In the genomic region with DNA sequence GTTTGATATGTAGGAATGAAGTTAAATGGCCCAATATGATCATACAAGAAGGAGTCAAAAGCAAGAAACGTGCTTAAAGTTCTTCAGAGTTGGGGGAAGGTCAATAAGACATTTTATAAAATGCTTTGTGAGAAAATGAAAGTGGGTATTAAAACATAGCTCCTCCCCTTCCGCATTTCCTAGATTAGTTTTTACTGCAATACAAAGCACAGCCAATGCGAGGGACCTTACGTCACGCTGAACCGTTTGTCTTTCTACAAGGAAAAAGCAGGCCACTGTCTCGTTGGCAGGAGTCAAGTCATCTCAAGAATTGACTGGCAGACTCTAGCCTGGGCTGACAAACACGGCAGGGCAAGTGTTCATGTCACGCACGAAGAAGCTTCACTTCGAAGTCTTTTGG, we compare ENCODE assay signal across 29 mouse cellular contexts.
A peak's percentile ranks its signal among the peaks of the same experiment; 100 is the strongest.
DNase-seq lines count a peak whose midpoint lies in the region; ATAC-seq and TF ChIP-seq lines count a peak whose summit lies in the region.
"Had no signal": no experiment of that assay in that cellular context is flagged by ENCODE, and none has a peak within 500 bp of the region (broad histone marks: within the 10 kb centered on the region; RNA-seq: fewer than 3 reads in every experiment).

No protein-coding gene starts in this region.

- H3K79me2 ChIP-seq in MEL (ENCODE audit: control insufficient read depth, insufficient read depth, low read length, poor library complexity): no peaks in the 10 kb centered on the region

- peak; percentile 47 for DNase-seq in midbrain, embryonic 11.5 days (ENCODE audit: low spot score, missing footprints)
- peak; percentile 11 for DNase-seq in MEL (ENCODE audit: low read depth, low spot score)
- DNase-seq in heart, adult 8-10 months (ENCODE audit: low spot score): no peak
- no peak for DNase-seq in embryo, embryonic 11 days
- DNase-seq in kidney, postnatal 14 days: no peak
- DNase-seq: adrenal gland, postnatal 10 days; B cell, adult 2 months; cerebellum, adult 11 months; cerebellum, adult 2 months; cerebellum, adult 9-11 months; cerebellum, postnatal 25 days; forebrain, postnatal 0 days; gastrocnemius, adult 2 months; gastrocnemius, postnatal 14 days; heart, adult 18-20 months; heart, postnatal 14 days; heart, postnatal 4 days; kidney, adult 18-20 months had no signal

- H3K4me3 ChIP-seq in midbrain, embryonic 11.5 days (ENCODE audit: low read depth, low read length): no peak overlapping the region
- H3K4me3 ChIP-seq in midbrain, embryonic 13.5 days (replicated peaks): no peak overlapping the region
- H3K4me3 ChIP-seq in MEL (ENCODE audit: control insufficient read depth in 1 of 2, insufficient read depth in 1 of 2, low read depth in 2 of 2, low read length in 2 of 2): no peak overlapping the region
- H3K4me3 ChIP-seq: forebrain, embryonic 10.5 days; gastrocnemius, adult 2 months; heart, embryonic 10.5 days; heart, embryonic 13.5 days; intestine, embryonic 15.5 days had no signal

- no peak for TF ChIP-seq CTCF in MEL (IDR thresholded peaks at IDR 0.05 in 2 of 3, conservative IDR thresholded peaks at IDR 0.05 in 1 of 3; ENCODE audit: control insufficient read depth in 1 of 3, insufficient read depth in 1 of 3, low read depth in 2 of 3, low read length in 3 of 3, poor library complexity in 1 of 3, severe bottlenecking in 1 of 3)

- WGBS in midbrain, embryonic 11.5 days: 85% methylated on average over 11 of the region's 11 CpGs
- WGBS in midbrain, embryonic 13.5 days: 84% methylated on average over 11 of the region's 11 CpGs

- TF ChIP-seq EP300 in MEL (IDR thresholded peaks at IDR 0.05; ENCODE audit: low read depth in 1 of 2, low read length in 2 of 2): no peak

- no peak overlapping the region for H3K27ac ChIP-seq in midbrain, embryonic 11.5 days (ENCODE audit: low read depth, low read length)
- H3K27ac ChIP-seq in midbrain, embryonic 13.5 days: no peak overlapping the region
- no peak overlapping the region for H3K27ac ChIP-seq in MEL (ENCODE audit: control insufficient read depth, low read depth, low read length)
- H3K27ac ChIP-seq: forebrain, embryonic 10.5 days; gastrocnemius, adult 2 months; heart, embryonic 10.5 days; heart, embryonic 13.5 days; hindbrain, embryonic 14.5 days; hindbrain, postnatal 0 days; intestine, embryonic 15.5 days had no signal

- TF ChIP-seq RAD21 in MEL (IDR thresholded peaks at IDR 0.05; ENCODE audit: low read depth, low read length): no peak

- H3K27me3 ChIP-seq in midbrain, embryonic 11.5 days (ENCODE audit: control insufficient read depth, insufficient read depth, low read length): no peaks in the 10 kb centered on the region
- no peaks in the 10 kb centered on the region for H3K27me3 ChIP-seq in midbrain, embryonic 13.5 days
- H3K27me3 ChIP-seq in MEL (ENCODE audit: control insufficient read depth in 1 of 2, insufficient read depth in 2 of 2, low read length in 2 of 2): no peaks in the 10 kb centered on the region
- H3K27me3 ChIP-seq: heart, embryonic 13.5 days; intestine, embryonic 15.5 days had no signal

- H3K4me2 ChIP-seq in midbrain, embryonic 11.5 days: no peak overlapping the region
- no peak overlapping the region for H3K4me2 ChIP-seq in midbrain, embryonic 13.5 days (replicated peaks)
- H3K4me2 ChIP-seq: heart, embryonic 13.5 days; hindbrain, embryonic 14.5 days; intestine, embryonic 15.5 days had no signal

- no peaks in the 10 kb centered on the region for H3K9me3 ChIP-seq in midbrain, embryonic 11.5 days (ENCODE audit: control insufficient read depth, low read length)
- H3K9me3 ChIP-seq in midbrain, embryonic 13.5 days: no peaks in the 10 kb centered on the region
- no peaks in the 10 kb centered on the region for H3K9me3 ChIP-seq in MEL (replicated peaks; ENCODE audit: insufficient read depth, low read length)
- H3K9me3 ChIP-seq: forebrain, embryonic 10.5 days; heart, embryonic 10.5 days; heart, embryonic 13.5 days; intestine, embryonic 15.5 days had no signal

- no peaks in the 10 kb centered on the region for H3K36me3 ChIP-seq in midbrain, embryonic 11.5 days (ENCODE audit: control insufficient read depth, insufficient read depth, low read length)
- H3K36me3 ChIP-seq in midbrain, embryonic 13.5 days: no peaks in the 10 kb centered on the region
- H3K36me3 ChIP-seq in MEL (ENCODE audit: control insufficient read depth in 1 of 2, insufficient read depth in 2 of 2, low read length in 2 of 2): no peaks in the 10 kb centered on the region
- H3K36me3 ChIP-seq: forebrain, embryonic 10.5 days; heart, embryonic 10.5 days; heart, embryonic 13.5 days; intestine, embryonic 15.5 days had no signal

- ATAC-seq in midbrain, embryonic 11.5 days (ENCODE audit: low FRiP score): no peak
- ATAC-seq in midbrain, embryonic 13.5 days: no peak
- ATAC-seq in CD4-positive, CD25-positive, alpha-beta regulatory T cell, adult 4 months: peak; percentile 56
- ATAC-seq in inflammation-experienced regulatory T-cells, adult 6 months: peak; percentile 63
- ATAC-seq: activated CD4-positive, CD25-positive, alpha-beta regulatory T cell, adult 4 months; forebrain, embryonic 14.5 days; forebrain, postnatal 0 days; hindbrain, postnatal 0 days; intestine, embryonic 15.5 days had no signal

- H3K4me1 ChIP-seq in midbrain, embryonic 11.5 days (ENCODE audit: control insufficient read depth, insufficient read depth, low read length): no peaks in the 10 kb centered on the region
- H3K4me1 ChIP-seq in midbrain, embryonic 13.5 days (replicated peaks): no peaks in the 10 kb centered on the region
- 0 out of 4 replicates have a peak, but pooled peaks cover 0 to 2% of the 10 kb centered on the region in 2 experiments for H3K4me1 ChIP-seq in MEL (ENCODE audit: control insufficient read depth in 1 of 2, insufficient read depth in 2 of 2, low read length in 2 of 2)
- H3K4me1 ChIP-seq: forebrain, embryonic 10.5 days; intestine, embryonic 15.5 days had no signal

- TF ChIP-seq POLR2A in MEL (IDR thresholded peaks at IDR 0.05; ENCODE audit: control insufficient read depth in 1 of 2, insufficient read depth in 1 of 2, low read depth in 1 of 2, low read length in 2 of 2, poor library complexity in 1 of 2): no peak

- no peak overlapping the region for H3K9ac ChIP-seq in midbrain, embryonic 11.5 days (ENCODE audit: low read length)
- no peak overlapping the region for H3K9ac ChIP-seq in midbrain, embryonic 13.5 days (replicated peaks)
- no peak overlapping the region for H3K9ac ChIP-seq in MEL (ENCODE audit: control insufficient read depth, low read depth, low read length, poor library complexity, severe bottlenecking)
- H3K9ac ChIP-seq: forebrain, postnatal 0 days; heart, embryonic 13.5 days; hindbrain, embryonic 14.5 days; intestine, embryonic 15.5 days had no signal

TF ChIP-seq in MEL, 35 proteins besides CTCF, POLR2A, EP300 and RAD21:
- TF ChIP-seq MYB (IDR thresholded peaks at IDR 0.05; ENCODE audit: low read depth, low read length): no peak
- no peak for TF ChIP-seq TCF12 (IDR thresholded peaks at IDR 0.05; ENCODE audit: low read depth, low read length)
- TF ChIP-seq POLR2AphosphoS2 (IDR thresholded peaks at IDR 0.05; ENCODE audit: low read length): no peak
- TF ChIP-seq ZC3H11A (IDR thresholded peaks at IDR 0.05; ENCODE audit: low read depth, low read length): no peak
- TF ChIP-seq GABPA (IDR thresholded peaks at IDR 0.05; ENCODE audit: low read depth, low read length): no peak
- TF ChIP-seq E2F4 (IDR thresholded peaks at IDR 0.05; ENCODE audit: borderline replicate concordance, low read depth, low read length): no peak
- no peak for TF ChIP-seq MXI1 (IDR thresholded peaks at IDR 0.05; ENCODE audit: low read depth, low read length)
- TF ChIP-seq MAFK (IDR thresholded peaks at IDR 0.05; ENCODE audit: borderline replicate concordance, low read depth, low read length): no peak
- TF ChIP-seq CHD1 (IDR thresholded peaks at IDR 0.05; ENCODE audit: low read depth, low read length): no peak
- TF ChIP-seq ETS1 (IDR thresholded peaks at IDR 0.05; ENCODE audit: low read depth, low read length): no peak
- TF ChIP-seq MAZ (IDR thresholded peaks at IDR 0.05; ENCODE audit: low read depth, low read length): no peak
- no peak for TF ChIP-seq HCFC1 (IDR thresholded peaks at IDR 0.05; ENCODE audit: low read depth, low read length)
- no peak for TF ChIP-seq MEF2A (IDR thresholded peaks at IDR 0.05; ENCODE audit: extremely low read depth, insufficient replicate concordance, low read depth, low read length, poor library complexity, severe bottlenecking)
- TF ChIP-seq MYC (IDR thresholded peaks at IDR 0.05; ENCODE audit: low read depth, low read length): no peak
- TF ChIP-seq TBP (IDR thresholded peaks at IDR 0.05; ENCODE audit: low read depth, low read length): no peak
- no peak for TF ChIP-seq ZNF384 (IDR thresholded peaks at IDR 0.05; ENCODE audit: low read depth, low read length)

Comparison
In these comparisons a context has a peak if more than half of its experiments do, and no peak if none do; other contexts are left out.
1. ATAC-seq: peak in CD4-positive, CD25-positive, alpha-beta regulatory T cell, adult 4 months (single experiment) and inflammation-experienced regulatory T-cells, adult 6 months (single experiment); none in midbrain, embryonic 11.5 days (single experiment) and midbrain, embryonic 13.5 days (single experiment).
2. DNase-seq: peak in midbrain, embryonic 11.5 days (single experiment) and MEL (single experiment); none in heart, adult 8-10 months (single experiment), embryo, embryonic 11 days (single experiment) and kidney, postnatal 14 days (single experiment).